Mouse (Mus musculus): ENCODE measurements at regions not wholly inside any gene's neighbourhood (a gene's known extent, or its start where the extent isn't known, plus 50 kb on each side); places are given as distances from the start of the nearest gene placed in this dataset.

- peak; percentile 64 to 70 for DNase-seq (ENCODE audit: low spot score in 2 of 2)
Measured at GRCm38 (mm10) chr17:47140969-47141842, 130.8 kb upstream of the Ubr2 start.

DNA sequence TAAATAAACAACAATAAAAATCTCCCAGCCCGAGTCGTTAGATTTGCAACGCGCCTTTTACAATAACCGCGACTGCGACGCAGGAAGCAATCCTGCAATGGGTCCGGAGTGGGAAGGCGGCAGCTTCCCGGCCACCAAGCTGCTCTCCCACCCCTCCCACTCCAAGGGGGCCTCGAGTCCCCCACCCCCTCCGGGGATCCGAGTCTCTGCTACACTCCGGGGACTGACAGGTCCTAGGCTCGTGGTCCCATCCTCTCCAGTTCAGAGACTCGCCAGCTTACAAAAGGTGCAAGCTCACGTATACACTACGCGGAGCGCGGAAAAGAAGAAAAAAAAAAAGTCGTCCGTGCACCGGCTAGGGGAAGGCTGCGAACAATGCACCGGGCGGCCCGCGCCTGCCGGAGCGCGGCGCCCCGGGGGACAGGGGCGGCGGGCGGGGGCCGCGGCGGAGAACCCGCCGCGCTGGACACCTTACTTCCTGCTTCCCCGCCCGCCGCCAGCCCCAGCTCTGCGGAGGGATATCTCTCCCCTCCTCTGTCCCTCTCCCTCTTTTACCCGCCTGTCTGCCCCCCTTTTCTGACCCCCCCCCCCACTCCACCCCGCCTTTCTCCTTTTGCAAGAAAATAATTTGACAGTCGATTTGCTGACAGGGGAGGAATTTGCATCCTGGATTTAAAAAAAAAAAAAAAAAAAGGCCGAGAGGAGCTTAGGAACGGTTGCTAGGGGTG is 130.0 kb upstream of the Ubr2 start:
- DNase-seq (ENCODE audit: low spot score in 2 of 2) = peak; percentile 69 to 72

DNA sequence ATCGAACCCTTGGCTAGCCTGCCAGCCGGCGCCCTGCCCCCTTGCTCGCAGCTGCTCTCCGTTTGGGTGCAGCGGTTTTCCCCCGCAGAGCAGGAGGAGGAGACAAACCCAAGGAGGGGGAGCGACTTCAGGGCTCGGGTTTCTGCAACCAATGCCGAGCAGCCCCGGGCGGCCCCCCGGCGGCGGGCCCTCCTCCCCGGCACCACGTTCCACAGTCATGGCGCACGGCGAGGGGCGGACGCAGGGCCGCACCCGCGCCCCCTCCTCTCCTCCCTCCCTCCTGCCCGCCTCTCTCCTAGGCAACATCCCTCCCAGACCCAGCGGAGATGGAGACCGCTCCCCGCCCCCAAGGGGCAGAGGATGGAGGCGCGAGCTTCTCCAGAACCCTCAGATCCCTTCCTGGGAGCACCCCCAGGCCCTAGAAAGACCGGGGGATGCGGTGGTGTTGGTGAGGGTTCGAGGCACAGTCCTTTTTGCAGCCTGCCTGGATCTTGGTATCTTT is 129.4 kb upstream of the Ubr2 start:
- DNase-seq (ENCODE audit: low spot score in 2 of 2) = peak; percentile 93 to 97

DNA sequence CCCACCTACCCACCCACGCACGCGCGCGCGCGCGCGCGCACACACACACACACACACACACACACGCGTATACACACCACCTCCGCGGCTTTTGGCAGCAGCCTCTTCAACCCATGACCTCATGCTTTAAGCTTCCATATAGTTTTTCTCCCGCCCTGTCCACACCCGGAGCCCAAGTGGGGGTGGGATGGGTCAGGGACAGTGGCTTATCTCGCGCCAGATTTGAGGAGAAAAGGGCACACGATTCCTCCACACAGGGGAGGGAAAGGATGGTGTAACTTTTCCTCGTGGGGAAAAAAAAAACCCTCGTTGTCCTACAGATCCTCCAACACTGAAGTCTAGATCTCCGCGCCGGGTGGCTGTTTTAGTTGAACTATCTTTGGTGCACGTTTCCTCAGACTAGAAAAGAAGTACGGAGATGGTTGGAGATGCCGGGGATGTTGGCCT is 128.8 kb upstream of the Ubr2 start:
- peak; percentile 35 for DNase-seq (ENCODE audit: low spot score in 2 of 2)

- no peak for DNase-seq (ENCODE audit: low spot score in 2 of 2)
Measured at GRCm38 (mm10) chr17:47138174-47138573, 127.8 kb upstream of the Ubr2 start.

DNA sequence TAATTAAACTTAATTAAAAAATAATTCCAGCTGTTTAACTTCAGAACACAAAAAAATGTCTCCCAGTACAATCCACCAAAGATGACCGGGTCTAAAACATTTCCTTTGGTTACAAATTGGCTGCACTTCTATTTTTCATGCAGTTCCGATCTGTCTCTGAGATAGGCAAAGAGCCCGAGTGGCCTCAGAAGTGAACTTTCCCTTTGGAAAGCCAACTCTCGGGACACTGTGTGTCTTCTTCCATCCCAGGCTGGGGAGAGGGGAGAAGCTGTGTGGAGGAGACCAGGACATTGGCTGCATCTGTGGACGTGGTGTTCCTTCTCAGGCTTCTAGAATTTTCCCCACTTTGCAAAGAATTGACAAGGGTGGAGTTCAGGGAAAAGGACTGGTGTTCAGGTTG is 125.0 kb upstream of the Ubr2 start:
- DNase-seq (ENCODE audit: low spot score in 2 of 2) = no peak

GRCm38 (mm10) chr17:47133785-47134184 is 123.4 kb upstream of the Ubr2 start:
- no peak for DNase-seq (ENCODE audit: low spot score in 2 of 2)

DNA sequence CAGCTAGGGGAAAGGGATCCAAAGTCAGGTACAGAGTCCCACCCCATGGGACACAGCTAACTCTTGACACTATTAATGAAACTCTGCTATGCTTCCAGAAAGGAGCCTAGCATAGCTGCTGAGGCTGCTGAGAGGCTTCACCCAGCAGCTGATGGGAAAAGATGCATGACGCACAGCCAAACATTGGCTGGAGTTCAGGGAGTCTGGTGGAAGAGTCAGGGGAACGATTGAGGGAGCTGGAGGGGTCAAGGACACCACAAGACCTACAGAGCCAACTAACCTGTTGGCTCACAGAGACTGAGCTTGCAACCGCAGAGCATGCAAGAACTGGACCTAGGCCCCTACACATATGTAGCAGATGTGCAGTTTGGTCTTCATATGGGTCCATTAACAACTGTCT is 117.2 kb upstream of the Ubr2 start:
- no peak for DNase-seq (ENCODE audit: low spot score in 2 of 2)

DNA sequence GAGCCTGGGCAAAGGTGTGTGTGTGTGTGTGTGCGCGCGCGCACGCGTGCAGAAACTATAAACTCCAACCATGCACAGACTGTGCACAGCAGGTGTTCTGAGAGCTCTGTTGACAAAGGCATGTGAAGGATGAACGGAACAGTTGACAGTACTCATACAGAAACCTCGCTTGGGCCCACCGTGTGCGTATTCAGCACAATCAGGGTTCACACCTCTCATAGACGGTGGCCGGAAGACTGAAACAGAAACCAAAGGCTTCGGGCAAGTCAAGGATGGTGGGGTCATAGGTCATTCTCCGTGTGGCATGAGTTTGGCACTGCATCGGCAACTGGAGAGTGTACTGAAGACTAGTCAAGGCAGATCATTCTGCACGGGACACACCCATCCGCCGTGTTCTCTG is 113.2 kb upstream of the Ubr2 start:
- DNase-seq (ENCODE audit: low spot score in 2 of 2) = no peak

DNA sequence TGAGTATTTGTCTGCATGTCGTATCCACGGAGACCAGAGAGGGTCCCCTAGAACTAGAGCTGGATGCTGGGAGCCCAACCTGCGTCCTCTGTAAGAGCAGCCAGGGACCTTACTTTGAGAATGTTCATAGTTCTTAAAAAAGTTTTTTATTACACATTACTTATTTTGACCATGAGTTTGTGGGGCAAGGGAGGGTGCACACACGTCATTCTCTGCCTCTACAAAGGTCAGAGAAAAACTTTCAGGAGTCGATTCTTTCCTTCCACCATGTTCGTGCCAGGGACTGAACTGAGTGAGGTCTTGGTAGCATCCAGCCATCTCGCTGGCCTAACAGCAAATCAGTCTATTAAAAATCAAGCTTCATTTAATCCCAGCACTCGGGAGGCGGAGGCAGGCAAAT is 111.9 kb upstream of the Ubr2 start:
- no peak for DNase-seq (ENCODE audit: low spot score in 2 of 2)

GRCm38 (mm10) chr17:47118010-47118409 is 107.7 kb upstream of the Ubr2 start:
- no peak for DNase-seq (ENCODE audit: low spot score in 2 of 2)

DNA sequence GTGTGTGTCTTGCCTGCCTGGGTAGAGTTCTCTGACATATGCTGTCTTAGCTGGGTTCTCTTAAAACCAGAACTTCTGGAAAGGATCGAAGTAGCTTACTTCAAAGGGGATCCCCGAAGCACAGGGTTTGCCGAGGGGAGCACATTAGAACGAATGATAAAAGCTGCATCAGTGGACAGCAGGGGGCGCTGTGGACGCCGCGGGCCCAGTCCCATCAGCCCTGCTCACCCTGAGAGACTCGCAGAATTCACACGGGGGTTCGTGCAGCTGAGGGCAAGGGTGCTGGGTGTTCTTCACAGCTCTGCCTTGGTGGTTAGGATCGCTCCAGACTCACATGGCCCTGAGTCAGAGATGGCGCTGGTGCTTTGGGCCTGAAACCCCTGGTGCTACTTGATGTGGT is 105.4 kb upstream of the Ubr2 start:
- DNase-seq (ENCODE audit: low spot score in 2 of 2) = peak; percentile 9 to 59

GRCm38 (mm10) chr17:47115141-47115540 is 104.8 kb upstream of the Ubr2 start:
- DNase-seq (ENCODE audit: low spot score in 2 of 2) = no peak

- no peak for DNase-seq (ENCODE audit: low spot score in 2 of 2)
Measured at GRCm38 (mm10) chr17:47114736-47115135, 104.4 kb upstream of the Ubr2 start.

DNA sequence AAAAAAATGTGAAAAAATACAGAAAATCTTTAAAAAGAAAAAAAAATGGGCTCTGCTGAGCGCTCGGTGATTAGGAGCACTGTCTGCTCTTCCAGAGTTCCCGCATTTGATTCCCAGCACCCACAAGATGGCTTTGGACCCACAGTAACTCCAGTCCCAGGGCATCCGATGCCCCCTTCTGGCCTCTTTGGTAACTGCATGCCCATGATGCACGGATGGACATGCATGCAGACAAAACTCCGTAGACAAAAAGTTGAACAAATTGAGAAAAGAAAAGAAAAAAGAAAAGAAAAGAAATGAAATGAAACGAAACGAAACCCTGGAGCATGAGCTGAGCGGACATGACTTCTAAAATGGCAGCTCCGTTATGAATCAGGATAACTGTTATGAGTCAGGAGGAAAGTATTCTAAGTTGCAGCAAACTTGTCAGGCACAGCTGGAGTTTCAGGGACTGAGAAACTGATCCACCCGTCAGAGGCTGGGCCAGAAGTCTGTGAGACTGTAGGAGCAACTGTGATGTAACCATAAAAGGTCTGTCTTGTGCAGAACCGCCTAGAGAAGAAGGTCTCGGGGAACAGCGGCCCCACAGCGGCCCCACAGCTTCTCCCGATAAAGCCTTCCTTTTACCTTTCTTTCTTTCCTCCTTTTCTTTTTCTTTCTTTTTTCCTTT is 102.3 kb upstream of the Ubr2 start:
- peak in 1 of 2 experiments; percentile 11 for DNase-seq (ENCODE audit: low spot score in 2 of 2)

- DNase-seq (ENCODE audit: low spot score in 2 of 2) = no peak
Measured at GRCm38 (mm10) chr17:47110836-47111235, 100.5 kb upstream of the Ubr2 start.

DNA sequence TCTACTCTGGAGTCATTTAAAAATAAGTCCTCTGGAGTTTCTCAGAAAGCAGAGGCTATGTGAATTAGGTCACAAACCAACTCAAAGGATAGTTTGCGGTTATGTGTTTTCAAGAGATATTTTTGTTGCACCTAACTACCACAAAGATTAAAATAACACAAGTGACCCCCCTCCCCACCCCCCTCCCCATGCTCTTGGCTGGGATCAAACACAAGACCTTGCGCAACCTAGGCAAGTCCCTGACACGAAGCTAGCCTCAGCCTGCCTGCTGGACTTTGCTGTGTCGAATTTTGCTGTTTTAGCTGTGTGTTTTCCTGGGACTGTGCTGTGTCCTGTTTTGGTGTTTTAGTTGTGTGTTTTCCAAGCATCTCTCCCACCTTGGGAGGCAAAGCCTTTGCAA is 94.0 kb upstream of the Ubr2 start:
- DNase-seq (ENCODE audit: low spot score in 2 of 2) = no peak

DNA sequence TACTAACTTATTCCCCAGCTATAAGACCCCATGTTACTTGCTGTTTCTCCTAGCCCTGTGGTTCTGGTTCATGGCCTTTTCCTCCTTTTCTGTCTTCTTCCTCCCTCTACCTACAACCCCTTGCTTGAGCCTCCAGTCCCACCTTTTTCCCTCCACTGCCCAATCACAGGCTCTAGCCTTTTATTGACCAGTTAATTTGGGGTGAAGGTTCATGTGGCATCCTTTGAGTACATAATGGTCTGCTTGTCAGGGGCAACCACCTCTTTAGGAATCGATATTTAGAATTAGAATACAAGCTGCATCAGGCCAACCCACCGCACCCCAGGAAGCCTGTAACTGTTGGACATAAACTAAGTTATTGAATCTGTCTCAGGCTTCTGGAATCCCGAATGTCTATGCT is 84.8 kb upstream of the Ubr2 start:
- DNase-seq (ENCODE audit: low spot score in 2 of 2) = no peak

DNA sequence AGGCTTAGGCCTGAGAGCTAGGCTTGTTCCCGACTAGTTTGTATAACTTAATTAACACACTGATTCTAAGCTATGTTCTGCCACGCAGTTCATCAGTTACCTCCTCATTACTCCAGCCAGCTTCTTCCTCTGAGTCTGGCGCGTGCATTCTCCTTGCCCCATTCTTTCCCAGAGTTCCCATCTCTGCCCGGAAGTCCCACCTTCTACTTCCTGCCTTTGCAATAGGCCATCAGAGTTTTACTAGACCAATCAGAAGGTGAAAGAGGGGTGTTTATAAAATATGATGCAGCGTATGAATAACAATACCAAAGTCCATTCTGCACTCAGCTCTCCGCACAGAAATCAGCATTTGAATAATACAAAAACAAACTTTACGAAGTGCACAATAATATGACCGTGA is 81.7 kb upstream of the Ubr2 start:
- DNase-seq (ENCODE audit: low spot score in 2 of 2) = no peak

- DNase-seq (ENCODE audit: low spot score in 2 of 2) = peak in 1 of 2 experiments; percentile 23
Measured at GRCm38 (mm10) chr17:47089769-47090168, 79.4 kb upstream of the Ubr2 start.

DNA sequence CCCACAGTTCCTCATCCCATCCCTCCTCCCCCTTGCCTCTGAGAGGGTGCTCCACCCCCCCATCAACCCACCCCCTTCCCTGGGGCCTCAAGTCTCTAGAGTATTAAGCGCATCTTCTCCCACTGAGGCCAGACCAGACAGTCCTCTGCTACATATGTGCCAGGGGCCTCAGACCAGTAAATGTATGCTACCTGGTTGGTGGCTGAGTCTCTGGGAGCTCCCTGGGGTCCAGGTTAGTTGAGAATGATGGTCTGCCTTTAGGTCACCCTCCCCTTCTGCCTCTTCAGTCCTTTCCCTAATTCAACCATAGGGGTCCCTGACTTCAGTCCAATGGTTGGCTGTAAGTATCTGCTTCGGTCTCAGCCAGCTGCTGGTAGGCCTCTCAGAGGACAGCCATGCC is 58.9 kb upstream of the Ubr2 start:
- no peak for DNase-seq (ENCODE audit: low spot score in 2 of 2)

GRCm38 (mm10) chr17:47065307-47065901 is 55.0 kb upstream of the Ubr2 start:
- DNase-seq (ENCODE audit: low spot score in 2 of 2) = no peak

Measured in thymus, postnatal 10 days (tissue).